Mouse (Mus musculus) c-Kit-negative CD71-positive TER-119-positive erythroid progenitor cells, embryonic 14.5 days (primary cell): Measurements from ENCODE around the gene Uqcc1.
A peak's percentile ranks its signal among the peaks of the same experiment; 100 is the strongest.
"Not testable (repeated sequence)": the region's sequence is repeated elsewhere in the genome, so short reads cannot be mapped to it uniquely, and the experiment has no call there.

Experiments
- DNase-seq: peaks from one replicate; pipeline ENCODE4 v3.0.0-alpha.2; 2013; ENCODE audit warnings: low read depth, low spot score

Gene Uqcc1

GRCm38 (mm10) chr2:155860102-155860501 is 70.0 kb downstream of the Uqcc1 start:
- DNase-seq: no peak

GRCm38 (mm10) chr2:155852536-155852935 is 77.6 kb downstream of the Uqcc1 start:
- no peak for DNase-seq

- no peak for DNase-seq
Measured at GRCm38 (mm10) chr2:155850120-155850519, 80.0 kb downstream of the Uqcc1 start.

GRCm38 (mm10) chr2:155849464-155849863 is 80.6 kb downstream of the Uqcc1 start:
- no peak for DNase-seq

GRCm38 (mm10) chr2:155848291-155848690 is 81.8 kb downstream of the Uqcc1 start:
- peak; percentile 67 for DNase-seq

- DNase-seq: no peak
Measured at GRCm38 (mm10) chr2:155846930-155847329, 83.2 kb downstream of the Uqcc1 start.

GRCm38 (mm10) chr2:155838961-155839360 is 91.1 kb downstream of the Uqcc1 start:
- DNase-seq: no peak

GRCm38 (mm10) chr2:155837961-155838360 is 92.1 kb downstream of the Uqcc1 start:
- no peak for DNase-seq

- no peak for DNase-seq
Measured at GRCm38 (mm10) chr2:155834732-155835131, 95.4 kb downstream of the Uqcc1 start, which contains the start of gene Fam83c. TSS of gene Fam83c (minus strand) at chr2:155834854.

GRCm38 (mm10) chr2:155832087-155832486 is 98.0 kb downstream of the Uqcc1 start:
- not testable (repeated sequence) for DNase-seq

GRCm38 (mm10) chr2:155831302-155831701 is 98.8 kb downstream of the Uqcc1 start:
- DNase-seq: no peak

- no peak for DNase-seq
Measured at GRCm38 (mm10) chr2:155830841-155831240, 99.3 kb downstream of the Uqcc1 start.

GRCm38 (mm10) chr2:155826630-155827424 is 103.3 kb downstream of the Uqcc1 start, which contains the start of gene Eif6:
TSS of gene Eif6 (minus strand) at chr2:155826925.
- peak; percentile 76 for DNase-seq

GRCm38 (mm10) chr2:155825904-155826629 is 104.0 kb downstream of the Uqcc1 start:
- DNase-seq: no peak

GRCm38 (mm10) chr2:155823722-155824121 is 106.4 kb downstream of the Uqcc1 start:
- DNase-seq: no peak

- no peak for DNase-seq
Measured at GRCm38 (mm10) chr2:155820779-155821178, 109.3 kb downstream of the Uqcc1 start.

- DNase-seq: no peak
Measured at GRCm38 (mm10) chr2:155819449-155820251, 110.5 kb downstream of the Uqcc1 start.

GRCm38 (mm10) chr2:155819392-155819448 is 110.9 kb downstream of the Uqcc1 start, which contains the start of gene BC029722:
TSS of gene BC029722 (minus strand) at chr2:155819426.
- DNase-seq: no peak

- DNase-seq: peak; percentile 84
Measured at GRCm38 (mm10) chr2:155818596-155819391, 111.3 kb downstream of the Uqcc1 start.

GRCm38 (mm10) chr2:155817301-155818245 is 112.5 kb downstream of the Uqcc1 start:
- no peak for DNase-seq
